Mouse (Mus musculus) right cerebral cortex, adult 2 months (tissue): ENCODE data around the gene Prkd3.
A peak's percentile ranks its signal among the peaks of the same experiment; 100 is the strongest.

Experiments used
- DNase-seq, 2 experiments: peaks; one replicate each; pipeline ENCODE4 v3.0.0; 2021 to 2022; ENCODE audit warnings: low spot score in 2 of 2

The Prkd3 gene

DNA sequence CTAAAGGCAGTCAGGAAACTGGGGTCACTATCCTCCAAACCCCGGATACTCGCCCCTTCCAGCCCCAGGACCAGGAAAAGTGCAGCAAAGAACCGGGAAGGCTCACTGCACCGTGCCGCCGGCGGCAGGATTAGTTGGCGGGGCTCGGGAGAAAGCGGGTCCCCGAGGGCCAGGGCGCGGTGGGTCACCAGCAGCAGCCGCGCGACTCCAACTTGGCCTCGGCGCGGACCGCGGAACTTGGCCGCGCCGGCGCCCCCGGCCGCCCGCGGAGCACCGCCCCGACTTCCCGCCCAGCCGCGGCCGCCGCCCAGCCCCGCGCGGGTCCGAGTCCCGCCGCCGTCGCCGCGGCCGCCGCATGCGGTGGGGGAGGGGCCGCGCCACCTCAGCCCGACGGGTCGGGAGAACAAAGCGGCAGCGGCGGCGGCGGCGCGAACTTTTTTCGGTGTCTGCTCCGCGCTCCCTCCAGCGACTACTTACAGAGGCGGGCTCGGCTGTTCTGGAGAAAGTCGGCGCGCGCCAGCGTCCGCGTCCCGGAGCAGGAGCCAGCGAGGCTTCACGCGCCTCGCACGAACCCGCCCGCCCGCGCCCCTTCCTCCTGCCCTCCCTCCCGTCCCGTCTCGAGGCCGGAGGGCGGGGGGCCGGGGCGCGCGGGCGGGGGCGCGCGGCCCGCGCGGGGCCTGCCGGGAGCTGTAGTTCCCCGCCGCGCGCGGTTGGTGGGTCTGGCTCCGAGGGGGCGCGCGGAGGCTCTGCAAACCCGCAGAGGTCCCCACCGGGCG is at the start of gene Prkd3:
Gene Prkd3 (minus strand): TSS at position 609 of the 776 bp plus-strand sequence.
- peak; percentile 36 to 40 for DNase-seq

DNA sequence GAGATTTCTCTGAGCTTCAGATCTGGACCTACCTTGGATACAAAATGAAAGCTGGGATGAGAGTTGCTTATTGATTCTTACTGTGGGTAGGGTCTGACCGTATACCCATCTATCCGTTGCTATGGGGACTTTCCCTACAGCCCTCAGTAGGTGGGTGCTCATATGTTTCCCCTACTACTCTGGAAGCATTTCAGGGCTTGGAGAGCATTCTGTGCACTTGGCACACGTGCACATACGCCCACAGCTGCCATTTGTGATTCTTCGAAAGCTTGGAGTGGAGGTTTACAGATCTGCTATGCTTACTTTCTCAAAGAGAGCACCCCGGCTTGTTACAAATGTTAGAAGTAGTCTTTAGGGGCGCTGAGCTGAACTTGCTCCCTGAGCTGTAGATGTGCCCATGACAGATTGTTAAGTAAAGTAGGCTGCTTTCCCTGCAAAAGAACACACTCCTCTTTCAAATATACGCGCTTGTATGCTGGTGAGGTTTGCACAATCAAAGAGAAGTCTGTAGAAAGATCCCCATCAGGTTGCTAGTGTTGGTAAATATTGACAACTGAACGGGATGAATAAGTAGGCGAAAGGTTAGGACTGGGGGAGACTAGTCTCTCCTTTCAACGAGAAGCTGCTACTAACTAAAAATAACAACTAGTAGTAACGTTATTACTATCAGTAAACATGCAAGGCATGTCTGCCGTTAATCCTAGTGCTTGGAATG is 49.3 kb upstream of the Prkd3 start:
- peak; percentile 41 to 51 for DNase-seq

DNA sequence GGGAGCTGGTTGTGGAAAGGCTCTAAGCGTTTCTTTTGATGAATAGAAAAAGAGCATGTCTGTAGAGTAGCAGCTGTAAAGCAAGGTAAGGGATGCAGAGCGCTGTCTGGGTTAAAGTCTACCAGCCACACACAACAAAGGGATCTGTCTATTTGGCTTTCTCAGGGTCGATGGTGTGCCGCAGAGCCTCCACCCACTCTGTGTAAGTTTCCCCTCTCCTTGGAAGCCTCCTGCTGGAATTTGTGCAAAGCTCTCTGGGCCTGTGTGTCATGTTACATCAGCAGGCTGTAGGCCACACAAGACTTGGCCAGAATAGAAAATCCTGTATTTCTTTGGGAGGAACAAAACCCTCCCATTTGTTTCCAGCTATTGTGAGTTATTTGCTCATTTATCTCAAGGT is 48.4 kb upstream of the Prkd3 start:
- no peak for DNase-seq

DNA sequence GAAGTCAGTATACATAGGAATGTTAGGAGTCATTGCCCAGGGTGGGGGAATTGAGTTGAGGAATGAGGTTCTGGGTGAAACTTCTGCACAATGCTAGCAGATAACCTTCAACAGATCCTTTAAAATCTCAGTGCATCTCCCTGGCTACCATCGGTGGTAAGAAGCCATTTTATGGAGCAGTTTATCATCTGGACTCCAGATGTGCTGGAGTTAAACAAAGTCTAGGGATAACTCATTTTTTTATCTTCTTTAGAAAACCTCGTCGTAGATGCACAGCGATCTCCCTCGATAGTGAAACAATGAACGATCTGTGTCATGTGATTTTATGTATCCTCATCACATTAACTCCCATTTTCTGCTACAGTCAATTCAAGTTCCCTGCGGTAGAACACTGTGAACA is 48.0 kb upstream of the Prkd3 start:
- DNase-seq = no peak

DNA sequence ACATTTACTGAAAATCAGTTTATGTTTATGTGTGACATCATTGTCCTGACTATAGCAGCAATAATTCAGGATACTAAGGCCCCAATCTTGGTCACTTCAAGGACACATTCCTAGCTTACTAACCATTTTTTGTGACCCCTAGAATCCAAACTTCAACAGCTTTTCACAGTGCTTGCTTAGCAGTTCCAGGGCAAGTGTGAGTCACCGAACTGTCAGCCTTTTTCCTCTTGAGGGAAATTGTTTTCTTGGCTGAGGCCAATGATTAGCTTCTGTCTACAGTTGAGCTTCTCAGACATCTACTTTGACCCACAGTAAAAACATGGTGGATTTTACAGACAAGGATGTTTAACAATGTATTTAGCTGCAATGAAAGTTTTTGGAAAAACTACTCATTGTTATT is 43.6 kb upstream of the Prkd3 start:
- DNase-seq = no peak

DNA sequence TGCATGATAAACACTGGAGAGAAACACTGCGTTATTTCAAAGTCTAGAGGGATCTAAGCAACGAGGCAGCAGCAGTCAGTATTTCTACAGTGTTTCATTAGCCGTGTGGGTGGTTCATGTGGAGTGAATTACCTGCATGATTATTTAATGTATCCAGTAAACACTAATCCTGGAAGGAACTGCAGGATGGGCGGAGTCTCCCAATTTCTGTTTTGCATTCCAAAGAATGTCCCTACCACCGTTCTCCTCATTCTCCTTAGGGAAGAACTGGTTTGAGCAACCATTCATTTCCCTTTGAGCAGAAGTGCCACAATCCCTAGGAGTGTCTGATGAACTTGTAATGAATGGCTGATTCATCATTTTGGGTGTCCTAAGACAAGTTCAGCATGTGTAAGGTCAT is 39.6 kb upstream of the Prkd3 start:
- no peak for DNase-seq

DNA sequence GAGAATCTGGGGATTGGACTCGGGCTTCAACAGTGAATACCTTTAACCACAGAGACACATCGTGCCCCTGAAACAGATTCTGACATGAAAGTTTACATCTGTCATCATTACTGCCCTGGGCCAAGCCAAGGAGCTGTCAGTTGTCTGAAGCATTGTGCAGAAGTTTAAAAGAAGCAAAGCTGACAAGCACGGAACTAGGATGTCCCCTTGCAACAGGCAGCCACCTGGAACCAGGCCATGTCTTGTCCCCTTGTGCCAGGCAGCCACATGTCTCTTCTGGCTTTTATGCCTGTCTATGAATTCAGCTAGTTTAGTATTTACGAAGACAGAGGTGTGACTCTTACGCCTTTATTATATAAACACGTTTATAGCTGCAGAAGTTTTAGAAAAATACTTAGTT is 37.7 kb upstream of the Prkd3 start:
- DNase-seq = no peak

DNA sequence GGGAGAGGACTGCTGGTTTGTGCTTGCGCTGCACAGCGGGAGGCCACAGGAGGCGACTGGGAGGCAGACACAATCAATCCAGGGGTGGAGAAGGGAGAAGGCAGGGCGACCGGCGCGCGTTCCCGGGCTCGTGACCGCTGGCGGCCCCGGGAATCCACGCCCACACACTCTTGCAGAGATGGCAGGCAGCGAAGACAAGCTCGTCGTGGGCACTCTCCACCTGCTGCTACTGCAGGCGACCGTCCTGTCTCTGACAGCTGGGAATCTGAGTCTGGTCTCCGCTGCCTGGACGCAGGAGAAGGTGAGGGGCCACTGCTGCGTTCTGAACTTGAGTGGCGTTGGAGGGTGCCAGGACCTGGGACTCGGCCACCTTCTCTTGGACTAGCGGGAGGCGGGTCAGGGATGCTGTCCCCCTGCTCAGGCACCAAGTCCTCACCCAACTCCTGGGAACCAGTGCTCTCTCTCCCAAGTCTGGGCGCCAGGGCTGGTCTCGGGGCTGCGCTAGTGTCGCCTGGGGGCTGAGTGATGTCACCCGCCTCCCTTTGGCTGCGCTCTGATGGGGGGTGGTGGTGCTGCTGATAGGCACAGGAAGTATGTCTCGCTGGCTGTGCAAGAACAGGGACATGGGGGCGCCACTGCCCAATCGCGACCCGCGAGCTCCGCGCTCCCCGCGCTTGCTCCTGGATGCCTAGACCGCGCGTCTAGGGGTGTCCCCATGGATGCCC is 31.6 kb upstream of the Prkd3 start:
- DNase-seq = peak; percentile 62 to 63

DNA sequence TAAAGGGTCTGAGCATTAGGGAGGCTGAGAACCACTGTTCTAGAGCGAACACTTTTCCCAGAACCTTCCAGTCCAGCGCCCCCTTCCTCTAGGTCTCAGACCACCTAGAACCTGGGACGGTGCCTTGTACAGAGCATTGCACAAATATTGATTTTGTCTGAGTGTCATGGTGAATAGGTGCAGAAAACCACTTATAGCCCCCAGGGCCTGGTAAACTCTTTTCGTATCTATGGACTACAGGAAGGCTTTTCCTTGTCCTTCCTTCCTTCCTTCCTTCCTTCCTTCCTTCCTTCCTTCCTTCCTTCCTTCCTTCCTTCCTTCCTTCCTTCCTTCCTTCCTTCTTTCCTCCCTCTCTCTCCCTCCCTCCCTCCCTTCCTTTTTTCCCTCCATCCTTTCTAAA is 31.0 kb upstream of the Prkd3 start, which contains the start of gene Qpct:
Gene Qpct (plus strand): TSS at position 301 of the 400 bp plus-strand sequence.
- no peak for DNase-seq

DNA sequence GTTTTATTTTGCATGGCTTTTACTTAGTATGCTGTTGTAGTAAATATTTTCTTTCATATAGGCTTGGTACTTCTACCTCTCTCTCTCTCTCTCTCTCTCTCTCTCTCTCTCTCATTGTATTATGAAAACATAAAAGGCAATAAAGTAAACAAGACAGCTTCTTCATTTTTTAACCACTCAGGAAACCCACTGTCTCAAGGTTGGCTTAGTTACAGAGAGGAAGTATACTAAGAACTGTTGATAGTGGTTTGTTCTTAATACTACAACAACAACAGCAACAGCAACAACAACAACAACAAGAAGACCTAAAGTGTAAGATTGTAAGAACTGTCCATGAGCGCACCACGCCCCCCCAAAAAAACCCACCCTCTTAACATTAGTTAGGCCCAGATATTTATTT is 23.1 kb upstream of the Prkd3 start:
- no peak for DNase-seq

DNA sequence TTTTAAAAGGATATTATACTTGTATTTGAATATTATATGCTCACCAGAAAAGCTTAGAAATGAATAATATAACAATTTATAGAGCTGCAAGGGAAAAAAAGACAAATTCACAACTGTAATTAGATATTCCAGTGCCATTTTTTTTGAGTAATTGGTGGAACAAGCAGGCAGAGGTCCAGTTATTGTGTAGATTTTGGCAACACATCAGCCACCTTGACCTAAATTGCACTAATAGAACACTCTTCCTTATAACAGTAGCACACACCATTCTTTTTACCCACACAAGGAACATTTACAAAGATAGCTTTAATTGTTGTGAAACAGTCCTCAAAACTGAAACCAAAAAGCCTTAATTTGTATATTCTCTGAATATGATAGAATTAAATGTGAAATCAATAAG is 19.0 kb upstream of the Prkd3 start:
- DNase-seq = no peak

DNA sequence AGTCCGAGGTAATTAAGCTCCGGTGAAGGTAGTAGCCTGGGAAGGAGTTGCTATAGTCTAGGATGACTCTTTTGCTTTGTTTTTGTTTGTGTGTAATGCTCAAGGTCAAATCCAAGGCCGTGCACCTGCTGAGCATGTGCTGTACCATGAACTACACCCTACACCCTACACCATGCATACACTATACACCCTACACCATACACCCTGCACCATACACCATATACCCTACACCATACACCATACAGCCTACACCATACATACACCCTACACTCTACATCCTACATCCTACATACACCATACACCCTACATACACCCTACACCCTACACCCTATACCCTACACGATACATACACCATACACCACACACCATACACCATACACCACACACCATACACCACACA is 12.2 kb upstream of the Prkd3 start:
- DNase-seq = no peak

DNA sequence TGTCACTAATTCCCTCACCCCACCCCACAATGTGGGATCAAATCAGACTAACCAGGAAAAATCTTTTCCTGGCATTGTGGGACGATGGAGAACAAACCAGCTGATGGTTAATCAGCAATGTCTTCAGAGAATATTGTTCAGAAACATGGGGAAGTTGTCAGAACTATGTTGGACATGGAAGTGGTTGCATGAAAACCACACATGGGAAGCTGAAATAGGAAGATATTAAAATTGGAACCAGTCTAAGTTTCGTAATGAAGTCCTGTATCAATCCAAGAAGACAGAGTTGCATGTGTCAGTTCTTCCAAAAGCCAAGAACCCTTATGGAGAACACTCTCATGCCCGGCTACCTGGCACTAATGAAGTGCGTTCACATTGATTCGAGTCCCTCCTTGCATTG is 11.0 kb upstream of the Prkd3 start:
- DNase-seq = no peak

DNA sequence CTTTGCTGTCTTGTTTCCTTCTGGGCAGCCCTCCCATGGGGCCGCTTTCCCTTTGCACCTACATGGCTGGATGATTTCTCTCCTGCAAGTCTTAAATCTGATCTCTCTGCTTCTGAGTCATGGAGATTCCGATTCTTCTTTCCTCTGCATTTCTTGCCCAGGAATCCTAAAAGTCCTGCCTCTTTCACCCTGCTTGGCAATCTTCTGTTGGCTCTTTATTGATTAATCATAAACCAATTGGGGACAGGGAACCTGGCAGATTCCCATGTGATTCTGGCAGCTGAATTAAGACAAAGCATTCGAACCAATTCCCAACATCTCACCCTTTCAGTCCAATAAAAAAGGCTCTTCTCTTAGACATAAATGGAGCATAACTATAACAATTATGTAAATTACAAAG is 8.6 kb upstream of the Prkd3 start:
- no peak for DNase-seq

DNA sequence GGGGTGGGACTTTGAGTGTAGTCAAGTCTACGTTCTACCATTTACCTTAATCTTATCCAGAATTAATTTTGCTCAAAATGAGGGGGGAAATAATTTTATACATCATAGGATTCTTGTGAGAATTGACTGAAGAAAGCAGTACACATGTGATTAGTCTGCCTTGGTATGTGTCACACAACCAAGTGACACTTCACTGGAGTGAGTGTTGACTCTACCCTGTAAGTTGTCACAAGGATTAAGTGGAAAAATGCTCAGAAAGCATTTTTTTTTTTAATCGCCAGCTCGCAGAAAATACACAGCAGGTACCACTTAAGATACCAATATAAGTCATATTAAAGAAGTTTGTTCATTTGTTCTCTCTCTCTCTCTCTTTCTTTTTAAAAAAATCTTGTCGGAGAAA is 3.9 kb upstream of the Prkd3 start:
- no peak for DNase-seq

DNA sequence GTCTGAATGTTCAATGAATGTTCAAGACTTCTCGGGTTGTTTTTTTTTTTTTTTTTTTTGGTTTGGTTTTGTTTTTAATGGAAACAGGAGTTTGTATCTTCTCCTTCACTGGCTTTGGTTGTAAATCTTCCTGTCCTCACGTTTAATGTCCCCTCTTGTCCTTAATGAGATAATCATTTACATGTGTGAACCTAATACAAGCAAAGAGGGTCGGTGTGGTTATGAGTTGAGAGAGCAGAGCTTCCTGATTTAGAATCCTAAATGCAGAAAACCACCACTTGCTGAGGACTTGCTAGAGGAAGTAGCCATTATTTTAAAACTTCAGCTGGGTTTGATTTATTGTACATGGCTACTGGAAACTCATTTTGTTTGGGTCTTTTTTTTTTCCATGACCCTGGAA is 2.1 kb upstream of the Prkd3 start:
- DNase-seq = no peak

DNA sequence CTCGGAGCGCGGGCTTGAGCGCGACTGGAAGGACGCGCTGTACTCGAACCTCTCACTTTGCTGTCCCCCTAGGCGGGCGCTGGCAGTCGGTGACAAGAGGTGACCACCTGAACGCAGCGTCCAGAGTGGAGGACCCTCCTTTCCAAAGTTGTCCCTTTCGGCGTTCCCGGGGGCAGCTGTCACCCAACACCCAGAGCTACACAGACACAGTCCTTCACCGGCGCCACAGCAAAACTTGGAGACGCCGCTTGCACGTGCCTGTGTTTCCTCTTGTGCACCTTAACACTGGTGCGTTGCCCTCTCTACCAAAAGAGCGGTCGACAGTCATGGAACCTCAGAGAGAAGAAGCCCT is 344 bp upstream of the Prkd3 start:
- DNase-seq = peak in 1 of 2 experiments; percentile 5

DNA sequence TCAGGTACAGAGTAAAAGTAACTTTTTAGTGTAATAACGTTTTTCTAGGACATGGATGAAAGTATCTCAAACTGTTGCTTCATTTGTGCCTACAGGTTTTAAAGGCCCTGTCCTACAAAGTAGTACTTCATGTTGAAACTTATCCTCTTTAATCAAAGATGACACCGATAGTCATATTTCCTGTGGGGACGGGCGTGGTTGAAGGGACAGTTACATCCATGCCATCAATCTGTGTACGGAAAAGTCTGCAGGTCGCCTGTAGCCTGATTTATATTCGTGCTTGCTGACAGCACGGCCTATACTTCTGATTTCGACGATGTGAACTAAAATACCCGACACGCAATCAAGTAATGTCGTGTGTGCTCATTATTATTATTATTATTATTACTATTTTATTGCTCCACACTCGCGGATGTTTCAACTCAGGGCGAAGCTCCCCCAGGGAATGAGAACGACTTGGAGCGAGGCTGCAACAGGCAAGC is 849 bp downstream of the Prkd3 start:
- no peak for DNase-seq

DNA sequence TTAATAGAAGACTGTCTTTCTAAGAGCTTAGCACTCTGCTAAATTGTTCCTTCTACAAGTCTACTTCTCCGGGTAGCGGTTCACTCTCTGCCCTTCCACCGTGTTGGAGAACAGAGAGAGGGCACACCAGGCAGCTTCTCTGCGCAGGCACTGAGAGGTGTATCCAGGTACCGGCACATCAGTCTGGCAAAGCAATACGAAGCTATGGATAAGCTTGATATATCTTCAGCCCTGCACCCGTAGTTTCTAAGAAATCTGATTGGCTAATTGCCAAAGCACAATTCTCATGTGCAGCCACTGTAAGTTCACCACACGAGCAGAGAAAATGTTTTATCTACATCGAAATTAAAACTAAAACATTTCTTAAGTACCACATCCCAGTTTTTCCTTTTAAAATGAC is 2.2 kb downstream of the Prkd3 start:
- DNase-seq = no peak

DNA sequence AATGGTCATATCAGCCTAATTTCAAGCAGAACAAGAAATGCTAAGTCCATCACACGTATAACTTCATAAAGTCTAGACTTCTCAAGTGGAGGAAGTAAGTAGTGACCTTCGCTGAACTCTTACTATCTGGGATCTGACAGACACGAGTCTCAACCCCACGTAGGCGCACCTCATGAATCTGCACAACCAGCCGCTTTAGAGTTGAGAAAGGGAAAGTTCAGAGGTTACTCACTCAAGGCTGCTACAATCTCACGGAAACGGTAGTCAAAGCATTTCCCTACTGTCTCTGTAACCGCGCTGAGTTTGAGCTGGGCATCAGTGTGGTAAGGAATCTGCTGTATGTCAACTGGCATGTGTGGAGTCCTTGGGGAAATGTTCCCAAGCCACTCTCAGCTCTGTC is 4.8 kb downstream of the Prkd3 start:
- no peak for DNase-seq

DNA sequence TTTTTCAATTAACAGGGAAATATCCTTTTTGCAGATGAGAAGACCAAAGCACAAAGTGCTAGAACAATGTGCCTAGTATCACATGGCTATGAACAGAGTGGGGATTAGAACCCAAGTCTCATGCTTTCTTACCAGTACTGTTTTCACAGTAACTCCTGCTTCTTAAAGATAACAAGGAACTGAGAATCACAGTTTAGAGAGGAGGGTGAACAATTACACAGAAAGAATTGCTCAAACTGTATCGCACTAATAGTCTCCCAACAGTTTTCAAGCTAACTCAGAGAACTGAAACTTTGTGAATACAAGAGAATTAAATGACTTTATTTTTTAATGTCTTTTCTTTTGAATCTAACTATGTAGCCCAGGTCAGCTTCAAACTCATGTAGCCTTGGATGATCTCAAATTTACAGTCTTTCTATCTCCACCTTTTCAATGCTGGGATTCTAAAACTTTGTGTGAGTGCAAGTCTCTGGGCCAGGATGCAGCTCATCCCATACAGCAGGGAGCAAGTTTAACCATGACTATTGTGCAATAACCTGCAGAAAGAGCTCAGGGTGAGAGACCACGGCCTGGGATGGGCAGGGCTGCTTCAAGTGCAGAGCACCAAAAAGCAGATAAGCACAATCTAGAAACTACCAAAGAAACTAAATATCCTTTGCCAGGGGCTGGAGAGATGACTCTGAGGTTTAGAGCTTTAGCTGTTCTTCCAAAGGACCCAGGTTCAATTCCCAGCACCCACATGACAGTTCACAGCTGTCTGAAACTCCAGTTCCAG is 5.5 kb downstream of the Prkd3 start:
- DNase-seq = no peak

DNA sequence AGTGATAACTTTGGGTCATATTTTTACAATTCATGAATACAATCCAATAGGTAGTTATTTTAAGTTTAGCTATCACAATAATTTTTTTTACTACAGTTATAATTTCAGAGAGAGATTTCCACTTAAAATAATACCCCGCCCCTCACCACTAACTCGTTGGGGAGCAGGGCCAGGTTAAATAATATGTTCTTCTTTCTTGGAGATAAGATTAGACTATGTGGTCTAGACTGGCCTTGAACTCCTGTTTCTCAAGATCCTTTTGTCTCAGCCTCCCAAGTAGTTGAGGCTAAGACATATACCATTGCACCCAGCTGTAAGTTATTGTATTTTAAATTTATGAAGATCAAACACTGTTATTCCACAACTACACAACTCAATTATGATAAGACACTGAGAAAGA is 7.0 kb downstream of the Prkd3 start:
- no peak for DNase-seq
